Mouse (Mus musculus) cerebellum, adult 8-10 months (tissue): ENCODE results near the gene Aunip.

Experiments used
- DNase-seq: peaks from one replicate; pipeline ENCODE4 v3.0.0; 2022

The Aunip gene

GRCm38 (mm10) chr4:134518541-134518940, 7.7 kb downstream of the Aunip start:
- DNase-seq, result no peak

DNA sequence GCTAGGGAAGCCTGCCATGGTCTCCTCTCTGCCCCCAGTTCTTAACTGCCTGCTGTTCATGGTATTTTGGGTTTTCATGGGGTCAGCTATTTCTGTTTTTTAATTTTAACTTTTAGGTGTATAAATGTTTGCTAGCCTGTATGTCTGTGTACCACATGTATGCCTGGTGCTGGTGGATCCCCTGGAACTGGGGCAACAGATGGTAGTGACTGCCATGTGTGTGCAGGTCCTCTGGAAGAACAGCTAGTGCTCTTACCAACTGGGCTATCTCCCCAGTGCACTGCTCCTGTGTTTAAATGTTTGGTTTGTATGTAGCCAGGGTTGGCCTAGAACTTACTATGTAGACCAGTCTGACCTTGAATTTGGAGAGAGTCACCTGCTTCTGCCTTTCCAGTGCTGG, 8.5 kb downstream of the Aunip start:
- no peak for DNase-seq

DNA sequence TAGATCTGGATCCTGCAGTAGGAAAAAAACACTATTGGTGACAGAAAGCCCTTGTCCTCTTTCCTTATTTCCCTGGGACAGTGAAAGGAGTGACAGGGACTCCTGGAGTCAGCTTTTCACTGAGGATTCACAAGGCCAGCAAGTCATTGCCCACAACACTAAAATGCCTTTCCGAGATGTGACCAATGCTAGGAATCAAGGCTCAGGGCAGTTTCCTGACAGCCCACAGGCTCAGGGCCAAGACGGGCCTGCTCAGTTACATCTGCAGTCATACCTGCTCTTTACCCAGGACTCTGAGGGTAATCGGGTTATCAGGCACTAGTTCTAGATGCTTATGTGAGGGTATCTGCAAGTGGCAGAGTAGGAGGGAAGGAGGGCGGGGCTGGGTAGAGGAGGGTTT, 12.6 kb downstream of the Aunip start:
- DNase-seq, result no peak

GRCm38 (mm10) chr4:134525806-134526205, 15.0 kb downstream of the Aunip start:
- DNase-seq, result no peak

DNA sequence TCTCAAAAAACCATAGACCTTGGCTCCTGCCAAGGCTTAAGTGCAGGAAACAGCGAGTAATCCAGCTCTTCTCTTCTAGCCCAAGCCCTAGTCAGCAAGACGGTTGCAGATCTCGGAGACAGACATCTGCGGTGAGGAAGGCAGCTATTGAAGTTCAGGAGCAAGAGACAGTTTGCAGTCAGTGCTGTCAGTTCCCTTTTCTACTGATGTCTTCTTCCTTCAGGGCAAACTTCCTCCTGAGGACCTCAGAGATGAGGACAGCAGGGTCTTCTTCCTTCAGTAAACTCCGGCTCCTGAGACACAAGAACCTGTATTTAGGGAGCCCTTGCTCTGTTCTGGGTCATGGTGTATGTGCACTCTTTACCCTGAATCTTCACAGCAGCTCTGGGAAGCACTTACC, 15.4 kb downstream of the Aunip start:
- DNase-seq, result no peak

DNA sequence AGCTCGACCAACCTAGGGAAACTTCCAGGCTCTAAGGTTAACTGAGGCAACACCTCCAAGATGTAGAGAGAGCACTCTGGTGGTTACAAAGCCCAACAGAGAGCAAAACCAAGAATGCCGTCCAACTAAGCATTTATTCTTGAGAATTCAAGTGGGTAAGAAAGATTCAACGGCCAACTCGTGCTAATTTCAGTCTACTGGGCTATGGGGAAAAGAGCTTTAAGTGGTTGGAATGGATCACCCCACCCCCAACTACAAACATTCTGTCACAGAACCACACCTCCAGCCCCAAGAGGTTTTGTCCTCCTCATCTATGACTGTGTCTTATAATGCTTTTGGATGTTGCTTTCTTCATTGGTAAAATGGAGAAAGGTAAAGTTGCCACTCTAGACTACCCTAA, 22.1 kb downstream of the Aunip start:
- no peak for DNase-seq

DNA sequence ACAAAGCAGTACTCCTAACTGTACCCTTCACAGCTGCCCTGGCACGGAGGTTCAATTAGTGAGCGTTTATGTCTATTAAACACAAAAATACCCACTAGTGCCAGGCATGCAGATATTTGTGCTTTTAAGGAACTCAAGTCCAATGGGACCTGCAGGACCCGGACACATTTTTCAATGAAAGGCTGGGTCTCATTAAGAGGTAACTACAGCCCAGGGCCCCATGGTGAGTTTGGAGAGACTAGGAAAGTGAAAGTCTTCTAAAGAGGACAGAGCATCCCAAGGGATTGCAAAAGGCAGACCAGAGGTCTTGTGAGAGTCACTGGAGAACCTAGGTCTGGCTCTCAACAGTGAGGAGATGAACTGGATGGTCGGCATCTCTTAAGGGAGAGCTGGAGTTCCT, 22.6 kb downstream of the Aunip start:
- no peak for DNase-seq

GRCm38 (mm10) chr4:134534124-134534886, 23.5 kb downstream of the Aunip start:
- no peak for DNase-seq

GRCm38 (mm10) chr4:134534932-134535786, 24.4 kb downstream of the Aunip start, which contains the start of gene Mtfr1l:
Mtfr1l (minus strand) TSS chr4:134535387.
- peak; percentile 94 for DNase-seq

GRCm38 (mm10) chr4:134535787-134536151, 25.0 kb downstream of the Aunip start:
- no peak for DNase-seq

GRCm38 (mm10) chr4:134538997-134539580, 28.3 kb downstream of the Aunip start:
- no peak for DNase-seq

GRCm38 (mm10) chr4:134542726-134543125, 31.9 kb downstream of the Aunip start:
- DNase-seq, result no peak

GRCm38 (mm10) chr4:134543261-134543660, 32.5 kb downstream of the Aunip start:
- peak; percentile 96 for DNase-seq

- peak; percentile 55 for DNase-seq
Measured at GRCm38 (mm10) chr4:134546814-134547705, 36.3 kb downstream of the Aunip start.

DNA sequence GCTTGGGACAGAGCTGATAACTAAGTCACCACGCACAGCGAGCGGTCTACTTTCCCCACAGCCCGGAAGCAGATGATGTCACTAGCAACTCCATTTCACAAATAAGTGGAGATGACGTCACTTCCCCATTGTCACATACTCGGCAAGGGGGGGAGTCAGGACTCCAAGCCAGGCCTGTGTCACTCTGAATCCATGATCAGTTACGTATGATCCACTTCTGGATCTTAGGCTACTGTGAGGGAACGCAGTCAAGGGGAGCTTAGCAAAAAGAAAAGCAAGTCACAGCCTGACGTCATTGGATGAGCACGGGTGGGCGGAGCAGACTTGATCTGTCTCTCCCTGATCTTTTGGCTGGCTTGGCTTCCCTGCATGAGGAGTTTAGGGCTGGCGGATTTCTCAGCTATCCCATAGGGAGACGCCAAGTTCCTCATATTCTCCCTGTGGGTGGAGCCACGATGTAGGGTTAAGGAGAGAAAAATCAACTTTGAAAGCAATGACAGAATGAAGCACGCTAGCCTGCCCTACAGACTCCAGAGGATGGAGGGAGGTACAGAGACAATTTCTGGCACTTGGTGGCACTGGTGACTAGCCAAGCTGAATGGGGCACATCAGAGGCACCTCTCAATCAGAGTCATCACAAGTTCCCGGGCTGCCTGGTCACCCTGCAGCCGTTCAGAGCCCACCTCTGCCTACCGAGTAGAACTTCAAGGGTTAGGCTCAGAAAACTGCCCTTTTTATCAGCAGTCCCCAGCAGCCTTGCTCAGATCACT, 37.6 kb downstream of the Aunip start:
- no peak for DNase-seq

DNA sequence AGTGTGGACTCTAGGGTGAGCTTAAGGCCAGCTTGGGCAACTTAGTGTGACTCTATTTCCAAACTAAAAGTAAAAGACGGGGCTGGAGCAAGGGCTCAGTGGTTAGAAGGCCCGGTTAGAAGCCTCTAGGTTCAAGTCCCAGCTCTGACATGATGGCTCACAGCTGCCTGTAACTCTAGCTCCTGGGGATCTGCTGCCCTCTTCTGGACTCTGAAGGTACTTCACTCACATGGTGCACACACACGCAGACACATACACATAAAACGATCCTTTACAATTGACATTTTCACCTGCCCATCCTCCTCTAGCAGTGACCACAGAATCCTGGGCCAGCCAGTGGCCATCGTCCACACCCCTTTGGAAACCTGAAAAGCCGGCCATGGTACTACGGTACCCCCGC, 39.1 kb downstream of the Aunip start:
- no peak for DNase-seq

- DNase-seq, result no peak
Measured at GRCm38 (mm10) chr4:134551494-134552316, 40.9 kb downstream of the Aunip start, which contains the start of gene Selenon. Selenon (minus strand) TSS chr4:134552166.

DNA sequence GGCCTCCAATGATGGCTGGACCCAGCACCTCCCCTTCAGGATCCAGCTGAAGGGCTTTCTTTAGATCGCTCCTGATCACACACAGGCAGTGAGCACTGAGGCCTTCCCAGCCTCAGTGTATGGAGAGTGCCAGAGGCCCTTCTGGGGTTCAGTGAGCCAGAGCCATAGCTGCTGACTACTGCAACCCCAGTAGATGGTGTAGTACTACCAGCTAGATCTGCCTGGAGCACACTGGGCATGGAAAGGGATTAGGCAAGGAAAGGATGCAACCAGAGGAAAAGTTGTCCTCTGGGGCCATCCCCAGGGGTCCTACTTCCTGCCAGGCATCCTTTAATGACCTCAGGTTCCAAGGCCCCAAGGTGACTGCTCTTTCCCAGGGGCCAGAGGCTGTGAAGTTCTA, 42.8 kb downstream of the Aunip start:
- DNase-seq, result no peak

GRCm38 (mm10) chr4:134555956-134556580, 45.3 kb downstream of the Aunip start:
- no peak for DNase-seq

GRCm38 (mm10) chr4:134557626-134558249, 46.9 kb downstream of the Aunip start:
- DNase-seq, result no peak
